Mouse (Mus musculus) spleen, postnatal 14 days (tissue): Measurements from ENCODE around the gene B230118H07Rik.
A peak's percentile ranks its signal among the peaks of the same experiment; 100 is the strongest.

ENCODE experiments used
- DNase-seq, 2 experiments: peaks; one replicate each; pipeline ENCODE4 v3.0.0; 2021 to 2022; ENCODE audit warnings: low spot score in 2 of 2

B230118H07Rik gene

GRCm38 (mm10) chr2:101649114-101649671 lies at the start of gene B230118H07Rik, which contains the start of gene Rag1:
B230118H07Rik (minus strand) TSS chr2:101649532.
Rag1 (minus strand) TSS chr2:101649501.
- no peak for DNase-seq

- DNase-seq = no peak
Measured at GRCm38 (mm10) chr2:101695584-101695983, 46.3 kb upstream of the B230118H07Rik start.

- no peak for DNase-seq
Measured at GRCm38 (mm10) chr2:101693577-101694215, 44.4 kb upstream of the B230118H07Rik start.

GRCm38 (mm10) chr2:101693043-101693442 lies 43.7 kb upstream of the B230118H07Rik start:
- no peak for DNase-seq

GRCm38 (mm10) chr2:101690252-101690827 lies 41.0 kb upstream of the B230118H07Rik start:
- no peak for DNase-seq

- DNase-seq = no peak
Measured at GRCm38 (mm10) chr2:101688011-101688410, 38.7 kb upstream of the B230118H07Rik start.

- DNase-seq = no peak
Measured at GRCm38 (mm10) chr2:101684421-101684820, 35.1 kb upstream of the B230118H07Rik start.

GRCm38 (mm10) chr2:101679164-101679784 lies 29.9 kb upstream of the B230118H07Rik start:
- DNase-seq = no peak

- peak; percentile 71 to 86 for DNase-seq
Measured at GRCm38 (mm10) chr2:101678236-101679021, 29.1 kb upstream of the B230118H07Rik start, which contains the start of gene Traf6. Traf6 (plus strand) TSS chr2:101678429.

GRCm38 (mm10) chr2:101673547-101673946 lies 24.2 kb upstream of the B230118H07Rik start:
- no peak for DNase-seq

GRCm38 (mm10) chr2:101668751-101669150 lies 19.4 kb upstream of the B230118H07Rik start:
- DNase-seq = no peak

GRCm38 (mm10) chr2:101665703-101666092 lies 16.4 kb upstream of the B230118H07Rik start:
- no peak for DNase-seq

GRCm38 (mm10) chr2:101665058-101665702 lies 15.8 kb upstream of the B230118H07Rik start:
- peak; percentile 29 to 60 for DNase-seq

GRCm38 (mm10) chr2:101660536-101660935 lies 11.2 kb upstream of the B230118H07Rik start:
- DNase-seq = no peak

- peak; percentile 28 to 64 for DNase-seq
Measured at GRCm38 (mm10) chr2:101652921-101653597, 3.7 kb upstream of the B230118H07Rik start.

- no peak for DNase-seq
Measured at GRCm38 (mm10) chr2:101652204-101652920, 3.0 kb upstream of the B230118H07Rik start.

- no peak for DNase-seq
Measured at GRCm38 (mm10) chr2:101650446-101650845, 1.1 kb upstream of the B230118H07Rik start.

GRCm38 (mm10) chr2:101648361-101648760 lies 971 bp downstream of the B230118H07Rik start:
- no peak for DNase-seq

- no peak for DNase-seq
Measured at GRCm38 (mm10) chr2:101645841-101646240, 3.5 kb downstream of the B230118H07Rik start.

- no peak for DNase-seq
Measured at GRCm38 (mm10) chr2:101639840-101640350, 9.4 kb downstream of the B230118H07Rik start.
